Mouse (Mus musculus) gastrocnemius, postnatal 14 days (tissue): ENCODE results near the gene Cd4. TPM values are rescaled to one million over a fixed set of nuclear protein-coding genes. Genes with fewer than 3 reads are reported as not detected.

Experiments
- DNase-seq: peaks from one replicate; pipeline ENCODE4 v3.0.0; 2021; ENCODE audit warnings: mixed read lengths
- intact Hi-C: fragments of 180-260 bp; cut with DNase I; formaldehyde crosslinking; loops from one replicate; pipeline ENCODE4 v1.15.1; 2025; ENCODE audit warnings: low total_unique reads
- total RNA-seq, 2 experiments: library from RNA; stranded (reverse); gene quantifications; 2 replicates each; pipeline ENCODE4 v1.2.3; 2021

The Cd4 gene
- total RNA-seq, 2 experiments from 2014 or later = 0.27 to 0.51 TPM

DNA sequence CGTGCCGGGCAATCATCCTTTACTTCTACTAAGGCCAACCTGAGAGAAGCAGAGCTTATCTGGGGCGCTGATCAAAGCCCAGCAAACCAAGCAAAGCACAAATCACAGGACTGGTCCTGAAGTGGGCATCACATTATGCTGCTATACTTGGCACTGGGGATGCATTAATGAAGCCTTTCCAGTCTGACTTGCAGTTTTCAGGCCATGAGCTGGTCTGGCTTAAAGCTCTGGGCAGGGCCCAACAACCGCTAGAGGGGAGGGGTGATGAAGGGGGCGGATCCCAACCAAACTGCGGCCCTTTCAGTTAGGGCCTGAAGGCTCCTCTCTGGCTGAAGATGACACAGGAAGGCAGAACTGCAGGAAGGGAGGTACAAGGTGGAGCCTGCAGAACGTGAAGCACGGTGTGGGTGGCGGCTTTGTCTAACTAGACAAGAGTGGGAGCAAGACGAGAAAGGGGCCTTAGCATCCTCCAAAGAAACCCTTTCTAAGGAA is 59.9 kb downstream of the Cd4 start:
- peak; percentile 52 for DNase-seq
- intact Hi-C loops = no loop called here

DNA sequence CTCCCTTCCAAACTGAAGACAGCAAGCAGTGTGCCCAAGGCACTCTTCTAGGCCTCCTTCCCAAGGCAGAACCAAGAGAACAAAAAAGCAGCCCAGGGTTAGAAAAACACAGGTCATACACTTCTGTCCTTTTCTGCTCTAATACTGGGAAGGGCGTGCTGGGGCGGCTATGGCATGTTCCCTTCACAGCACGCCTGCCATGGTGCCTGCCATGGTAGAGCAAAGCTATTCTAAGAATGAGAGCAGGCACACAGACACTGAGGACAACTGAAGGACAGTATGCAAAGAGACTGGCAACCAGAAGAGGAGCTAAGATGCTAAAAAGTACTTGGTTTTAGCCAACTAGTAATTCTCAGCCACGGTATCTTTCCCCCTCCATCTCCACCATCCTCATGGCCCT is 66.0 kb downstream of the Cd4 start:
- peak; percentile 1 for DNase-seq
- intact Hi-C loops = no loop called here

DNA sequence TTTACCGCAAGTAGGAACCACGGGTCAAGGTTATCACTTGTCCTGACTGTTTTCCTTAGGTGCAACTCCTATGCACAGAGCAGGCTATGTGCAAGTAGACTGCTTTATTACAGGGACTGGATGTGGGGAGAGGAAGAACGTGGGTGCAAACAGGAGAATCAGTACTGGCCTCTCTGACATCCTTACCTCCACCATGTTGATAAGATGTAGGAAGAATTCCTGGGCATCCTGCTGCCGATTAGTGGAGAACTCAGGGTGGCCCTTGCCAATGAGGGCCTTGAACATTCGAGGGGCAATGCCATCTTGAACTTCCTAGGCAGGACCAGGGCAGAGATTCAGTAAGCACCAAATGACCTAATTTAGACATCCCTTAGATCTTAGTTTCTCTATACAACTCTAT is 67.1 kb downstream of the Cd4 start:
- intact Hi-C loops = no loop called here
- DNase-seq = no peak

DNA sequence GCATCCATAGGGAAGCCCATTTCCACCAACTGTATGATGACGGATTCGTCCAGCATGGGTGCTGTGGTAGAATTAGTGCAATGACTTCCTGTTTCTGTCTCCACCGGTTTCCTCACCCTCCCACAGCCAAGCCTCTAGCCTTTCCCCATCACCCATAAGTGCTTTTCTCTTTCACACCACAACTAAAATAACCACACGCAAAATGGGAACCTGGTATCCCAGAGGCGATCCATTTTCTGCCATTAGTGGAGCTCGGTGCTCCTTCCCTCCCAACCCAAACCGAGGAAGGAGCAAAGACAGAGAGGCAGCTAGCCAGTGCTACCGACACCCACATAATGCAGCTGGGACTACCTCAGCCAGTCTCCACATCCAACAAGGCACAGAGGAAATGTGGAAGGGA is 70.0 kb downstream of the Cd4 start:
- intact Hi-C loops = no loop called here

DNA sequence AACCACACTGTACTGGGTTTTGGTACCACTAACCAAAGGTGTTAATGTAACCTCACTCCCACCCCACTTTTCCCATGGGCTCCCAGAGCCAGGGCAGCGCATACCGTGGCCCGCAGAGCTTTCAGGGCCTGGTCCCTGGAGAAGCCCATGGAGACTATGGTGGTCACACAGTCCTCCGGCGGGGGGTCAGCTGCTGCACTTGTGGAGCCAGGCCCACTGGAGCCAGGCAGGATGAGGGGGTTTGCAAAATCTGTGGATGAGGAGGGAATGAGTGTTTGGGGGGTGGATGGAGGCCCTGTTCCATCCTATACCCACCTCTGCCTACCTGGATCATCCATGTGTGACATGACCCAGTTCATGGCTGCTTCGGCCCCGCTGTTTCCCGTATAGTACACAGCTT is 70.5 kb downstream of the Cd4 start:
- no peak for DNase-seq
- intact Hi-C loops = no loop called here

More for the DNA sequence above, 70.0 kb downstream of the Cd4 start:
- no peak for DNase-seq

DNA sequence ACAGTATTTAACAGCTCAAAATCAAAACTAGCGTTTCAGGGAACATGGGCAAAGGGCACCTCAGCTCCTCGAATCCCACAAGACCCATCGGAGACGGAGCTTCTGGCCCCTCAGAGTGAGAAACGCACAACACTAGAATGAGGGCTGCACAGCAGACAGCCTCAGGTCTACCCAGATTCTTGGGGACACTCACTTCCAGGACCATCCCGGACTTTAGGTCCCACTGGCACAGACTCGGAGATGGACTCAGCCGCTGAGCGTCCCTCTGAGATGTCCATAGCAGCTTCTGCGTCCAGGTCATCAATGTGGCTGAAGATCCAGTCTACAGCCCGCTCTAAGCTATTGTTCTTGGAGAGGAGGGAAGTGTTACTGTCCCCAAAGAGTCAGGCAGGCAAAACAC is 70.9 kb downstream of the Cd4 start:
- DNase-seq = no peak
- intact Hi-C loops = no loop called here

DNA sequence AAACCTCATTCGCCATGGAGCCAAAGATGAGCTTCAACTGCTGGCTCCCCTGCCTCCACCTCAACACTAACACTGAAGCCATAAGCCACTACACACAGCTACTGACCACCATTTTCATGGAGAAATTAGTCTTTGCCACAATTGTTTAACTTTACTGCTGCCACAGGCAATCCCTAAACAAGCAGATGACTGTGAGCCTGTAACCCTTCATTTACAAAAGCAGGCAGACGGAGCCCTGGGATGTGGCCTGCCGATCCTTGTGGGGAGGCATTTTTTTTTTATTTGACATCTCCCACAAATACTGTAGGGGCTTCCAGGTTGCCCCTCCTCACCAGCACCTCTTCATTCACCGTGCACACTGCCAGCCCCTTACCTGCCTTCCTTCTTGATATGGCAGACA is 71.4 kb downstream of the Cd4 start:
- no peak for DNase-seq
- intact Hi-C loops = no loop called here

DNA sequence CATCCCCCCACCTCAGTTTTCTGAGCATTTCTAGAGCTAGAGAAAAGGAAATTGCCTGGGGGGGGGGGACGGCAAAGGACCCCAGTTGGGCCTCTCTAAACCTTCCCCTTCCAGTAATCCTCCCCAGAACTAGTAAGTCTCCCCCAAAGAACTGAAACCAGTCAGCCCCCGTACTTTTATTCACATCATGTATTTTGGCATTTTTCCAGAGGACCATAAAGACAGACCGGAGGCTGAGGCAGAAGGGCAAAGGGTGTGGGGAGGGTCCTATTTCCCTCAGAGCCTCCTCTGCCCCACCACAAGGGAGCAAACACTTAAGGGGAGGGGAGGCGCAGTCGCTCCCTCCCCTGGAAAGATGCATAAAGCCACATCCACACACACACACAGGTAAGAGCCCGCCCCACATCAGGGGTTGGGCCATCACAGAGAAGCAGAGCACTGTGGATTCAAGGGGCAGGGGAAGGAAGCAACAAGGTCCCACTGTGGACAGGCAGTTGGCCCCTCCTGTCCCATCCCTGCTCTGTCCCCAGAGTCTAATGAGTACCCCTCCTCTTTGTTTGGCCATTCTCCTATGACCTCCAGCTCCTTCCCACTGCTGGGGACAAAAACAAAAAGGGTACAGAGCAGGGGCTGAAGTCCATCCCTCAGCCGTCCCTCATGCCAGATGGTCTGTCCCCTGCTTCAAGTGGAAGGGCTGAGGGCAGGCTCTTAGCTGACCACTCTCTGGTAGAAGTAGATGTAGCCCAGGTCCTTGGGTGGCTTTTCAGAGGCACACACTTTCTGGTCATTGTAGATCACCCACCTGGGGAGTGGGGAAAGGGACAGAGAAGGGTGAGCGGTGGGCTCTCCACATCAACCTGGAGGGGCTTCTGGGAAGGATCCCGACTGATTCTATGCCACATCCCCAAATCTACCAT is 72.9 kb downstream of the Cd4 start:
- intact Hi-C loops = no loop called here
- no peak for DNase-seq

Other genes starting within 250 kb of the Cd4 start
- gene Lpcat3, start 225.2 kb downstream of the Cd4 start, total RNA-seq = 10 to 100 TPM; 26.3 to 32.3 TPM
- gene Emg1, start 176.0 kb downstream of the Cd4 start, total RNA-seq = 10 to 100 TPM; 51.8 to 57.5 TPM
- gene Phb2, start 175.9 kb downstream of the Cd4 start, total RNA-seq = 100 to 1,000 TPM; 179 to 184 TPM
- 1 to 10 TPM; 1.7 to 1.9 TPM for gene Ptpn6, start 149.5 kb downstream of the Cd4 start, total RNA-seq
- gene Grcc10, start 146.8 kb downstream of the Cd4 start, total RNA-seq = 100 to 1,000 TPM; 207 to 228 TPM
- gene Gm45234, start 132.2 kb downstream of the Cd4 start, total RNA-seq = not detected
- gene Atn1, start 131.7 kb downstream of the Cd4 start, total RNA-seq = 10 to 100 TPM; 30.8 to 35.8 TPM
- gene Eno2, start 118.5 kb downstream of the Cd4 start, total RNA-seq = 1 to 10 TPM; 1.9 to 2.3 TPM
- gene Lrrc23, start 108.5 kb downstream of the Cd4 start, total RNA-seq = not detected
- 1 to 10 TPM; 3.7 to 4.8 TPM for gene Spsb2, start 79.6 kb downstream of the Cd4 start, total RNA-seq
- 1,000 to 10,000 TPM; 2,868 to 2,952 TPM for gene Tpi1, start 73.9 kb downstream of the Cd4 start, total RNA-seq
- gene Usp5, start 58.7 kb downstream of the Cd4 start, total RNA-seq = 10 to 100 TPM; 55.3 to 61.9 TPM
- gene Cdca3, start 58.7 kb downstream of the Cd4 start, total RNA-seq = 1 to 10 TPM; 4.6 to 5.0 TPM
- gene Gnb3, start 47.9 kb downstream of the Cd4 start, total RNA-seq = 1 to 10 TPM; 6.6 to 7.0 TPM
- gene P3h3, start 30.5 kb downstream of the Cd4 start, total RNA-seq = 10 to 100 TPM; 19.7 to 24.2 TPM
- under 1 TPM; 0.33 to 0.45 TPM for gene Gpr162, start 24.2 kb downstream of the Cd4 start, total RNA-seq
- gene Lag3, start 23.5 kb upstream of the Cd4 start, total RNA-seq = under 1 TPM; 0.43 to 0.62 TPM
- 100 to 1,000 TPM; 225 to 266 TPM for gene Ptms, start 31.9 kb upstream of the Cd4 start, total RNA-seq
- 100 to 1,000 TPM; 250 to 257 TPM for gene Mlf2, start 43.2 kb upstream of the Cd4 start, total RNA-seq
- 100 to 1,000 TPM in 1 of 2 experiments, 10 to 100 TPM in 1; 99.1 to 100 TPM for gene Cops7a, start 77.3 kb upstream of the Cd4 start, total RNA-seq
- under 1 TPM; 0.16 to 0.72 TPM for gene Pianp, start 108.5 kb upstream of the Cd4 start, total RNA-seq
- 10 to 100 TPM; 20.1 to 20.7 TPM for gene Zfp384, start 120.9 kb upstream of the Cd4 start, total RNA-seq
- gene Ing4, start 151.5 kb upstream of the Cd4 start, total RNA-seq = 10 to 100 TPM; 29.6 TPM
- gene Acrbp, start 161.5 kb upstream of the Cd4 start, total RNA-seq = 1 to 10 TPM; 1.4 to 2.5 TPM
- gene Lpar5, start 179.7 kb upstream of the Cd4 start, total RNA-seq = under 1 TPM in 1 of 2 experiments, not detected in 1; 0.24 TPM
- gene Chd4, start 207.8 kb upstream of the Cd4 start, total RNA-seq = 10 to 100 TPM; 75.1 to 84.3 TPM
- gene Nop2, start 243.7 kb upstream of the Cd4 start, total RNA-seq = 10 to 100 TPM; 16.0 to 20.4 TPM